Mouse (Mus musculus) lung, postnatal 4 days (tissue): ENCODE measurements around the gene 3110082I17Rik.
A peak's percentile ranks its signal among the peaks of the same experiment; 100 is the strongest.
"Not testable (repeated sequence)": the region's sequence is repeated elsewhere in the genome, so short reads cannot be mapped to it uniquely, and the experiment has no call there.

Experiments
- DNase-seq, 2 experiments: peaks; one replicate each; pipeline ENCODE4 v3.0.0; 2021

3110082I17Rik gene

DNA sequence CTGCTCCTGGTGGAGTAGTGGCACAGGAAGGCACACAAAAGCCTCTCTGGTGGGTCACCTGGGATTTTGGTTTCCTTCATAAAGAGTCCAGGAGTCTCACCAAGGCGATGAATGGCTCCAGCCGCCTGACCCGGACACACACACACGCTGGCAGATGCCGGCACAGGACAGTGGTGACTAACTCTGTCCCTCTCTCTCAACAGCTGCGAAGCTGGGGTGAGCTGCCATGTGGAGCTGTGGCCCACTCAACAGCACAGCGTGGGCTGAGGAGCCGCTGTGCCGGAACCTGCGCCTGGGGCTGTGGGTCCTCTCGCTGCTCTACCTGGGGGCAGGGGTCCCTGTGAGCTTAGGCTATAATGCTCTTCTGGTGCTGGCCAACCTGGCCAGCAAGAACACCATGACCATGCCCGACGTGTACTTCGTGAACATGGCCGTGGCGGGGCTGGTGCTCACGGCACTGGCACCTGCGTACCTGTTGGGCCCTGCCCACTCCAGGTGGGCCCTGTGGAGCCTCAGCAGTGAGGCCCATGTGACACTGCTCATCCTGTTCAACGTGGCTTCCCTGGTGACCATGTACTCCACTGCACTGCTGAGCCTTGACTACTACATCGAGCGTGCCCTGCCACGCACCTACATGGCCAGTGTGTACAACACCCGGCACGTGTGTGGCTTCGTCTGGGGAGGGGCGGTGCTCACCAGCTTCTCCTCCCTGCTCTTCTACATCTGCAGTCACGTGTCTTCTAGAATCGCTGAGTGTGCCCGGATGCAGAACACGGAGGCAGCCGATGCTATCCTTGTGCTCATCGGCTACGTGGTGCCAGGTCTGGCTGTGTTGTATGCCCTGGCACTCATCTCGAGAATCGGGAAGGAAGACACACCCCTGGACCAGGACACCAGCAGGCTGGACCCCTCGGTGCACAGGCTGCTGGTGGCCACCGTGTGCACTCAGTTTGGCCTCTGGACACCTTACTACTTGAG, 67.8 kb downstream of the 3110082I17Rik start:
- no peak for DNase-seq

DNA sequence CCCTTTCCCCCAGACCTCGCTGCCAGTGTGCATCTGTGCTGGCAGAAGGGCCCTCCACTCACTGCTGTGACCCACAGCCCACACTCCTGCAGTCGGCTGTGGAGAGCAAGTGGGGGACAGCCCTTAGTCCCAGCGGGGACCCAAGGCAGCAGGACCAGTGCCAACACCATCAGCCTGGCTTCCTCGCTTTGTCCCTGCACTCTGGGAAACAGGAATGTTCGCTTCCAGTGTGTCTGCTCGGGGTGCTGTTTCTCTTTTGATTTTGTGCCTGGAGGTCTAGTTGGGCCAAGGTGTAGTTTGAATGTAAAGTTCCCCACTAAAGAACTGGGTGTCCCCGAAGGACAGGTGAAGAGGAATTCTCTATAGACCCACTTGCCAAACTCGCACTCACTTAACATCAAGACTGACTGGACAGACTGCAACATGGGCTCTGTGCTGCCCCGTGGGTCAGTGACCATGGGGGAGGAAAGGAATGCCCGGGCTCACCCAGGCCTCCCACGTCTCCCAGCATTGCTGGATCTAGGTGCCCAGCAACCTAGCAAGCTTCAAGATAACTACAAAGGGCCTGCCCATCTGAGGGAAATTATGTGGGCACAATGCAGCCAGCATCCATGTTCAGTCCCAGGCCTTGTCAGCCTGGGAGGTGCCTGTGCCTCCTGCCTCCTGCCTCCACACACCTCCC, 68.9 kb downstream of the 3110082I17Rik start:
- no peak for DNase-seq

DNA sequence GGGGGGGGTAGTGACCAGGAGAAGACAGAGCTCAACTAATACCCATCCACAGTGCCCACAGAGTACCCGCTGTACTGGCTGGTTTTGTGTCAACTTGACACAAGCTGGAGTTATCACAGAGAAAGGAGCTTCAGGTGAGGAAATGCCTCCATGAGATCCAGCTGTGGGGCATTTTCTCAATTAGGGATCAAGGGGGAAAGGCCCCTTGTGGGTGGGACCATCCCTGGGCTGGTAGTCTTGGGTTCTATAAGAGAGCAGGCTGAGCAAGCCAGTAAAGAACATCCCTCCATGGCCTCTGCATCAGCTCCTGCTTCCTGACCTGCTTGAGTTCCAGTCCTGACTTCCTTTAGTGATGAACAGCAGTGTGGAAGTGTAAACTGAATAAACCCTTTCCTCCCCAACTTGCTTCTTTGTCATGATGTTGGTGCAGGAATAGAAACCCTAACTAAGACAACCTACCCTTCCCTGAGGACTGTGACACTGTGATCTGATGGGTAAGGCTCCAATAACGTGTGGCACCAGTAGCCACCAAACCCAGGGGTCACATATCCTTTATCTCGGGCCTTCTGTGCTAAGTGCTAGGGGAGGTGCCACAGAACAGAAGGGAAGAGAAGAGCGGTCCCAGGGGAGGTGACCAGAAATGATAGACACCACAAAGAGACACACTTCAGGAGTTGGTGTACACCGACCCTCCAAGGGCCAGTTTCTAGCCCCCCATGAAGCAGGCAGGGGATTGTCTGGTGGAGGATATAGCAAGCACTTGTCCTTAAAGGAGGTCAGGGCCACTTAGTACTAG, 69.8 kb downstream of the 3110082I17Rik start:
- DNase-seq, result not testable (repeated sequence)

DNA sequence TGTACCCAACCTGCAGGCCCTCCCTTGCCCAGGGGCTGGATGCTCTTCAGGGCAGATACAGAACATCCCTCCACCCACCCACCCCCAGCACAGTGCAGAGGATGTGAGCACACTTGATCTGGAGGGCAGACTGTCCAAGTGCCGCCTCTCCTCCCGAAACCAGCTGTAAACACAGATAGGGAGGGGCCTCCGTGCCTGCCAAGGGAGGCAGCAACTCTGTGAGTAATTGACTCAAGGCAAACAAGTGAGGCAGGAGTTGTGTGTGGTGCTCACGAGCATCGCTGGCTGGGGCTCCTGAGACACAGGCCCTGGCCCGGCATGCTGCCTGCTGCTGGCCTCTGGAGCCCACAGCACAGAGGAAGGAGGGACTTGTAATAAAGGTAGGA, 70.7 kb downstream of the 3110082I17Rik start:
- peak; percentile 80 to 91 for DNase-seq

DNA sequence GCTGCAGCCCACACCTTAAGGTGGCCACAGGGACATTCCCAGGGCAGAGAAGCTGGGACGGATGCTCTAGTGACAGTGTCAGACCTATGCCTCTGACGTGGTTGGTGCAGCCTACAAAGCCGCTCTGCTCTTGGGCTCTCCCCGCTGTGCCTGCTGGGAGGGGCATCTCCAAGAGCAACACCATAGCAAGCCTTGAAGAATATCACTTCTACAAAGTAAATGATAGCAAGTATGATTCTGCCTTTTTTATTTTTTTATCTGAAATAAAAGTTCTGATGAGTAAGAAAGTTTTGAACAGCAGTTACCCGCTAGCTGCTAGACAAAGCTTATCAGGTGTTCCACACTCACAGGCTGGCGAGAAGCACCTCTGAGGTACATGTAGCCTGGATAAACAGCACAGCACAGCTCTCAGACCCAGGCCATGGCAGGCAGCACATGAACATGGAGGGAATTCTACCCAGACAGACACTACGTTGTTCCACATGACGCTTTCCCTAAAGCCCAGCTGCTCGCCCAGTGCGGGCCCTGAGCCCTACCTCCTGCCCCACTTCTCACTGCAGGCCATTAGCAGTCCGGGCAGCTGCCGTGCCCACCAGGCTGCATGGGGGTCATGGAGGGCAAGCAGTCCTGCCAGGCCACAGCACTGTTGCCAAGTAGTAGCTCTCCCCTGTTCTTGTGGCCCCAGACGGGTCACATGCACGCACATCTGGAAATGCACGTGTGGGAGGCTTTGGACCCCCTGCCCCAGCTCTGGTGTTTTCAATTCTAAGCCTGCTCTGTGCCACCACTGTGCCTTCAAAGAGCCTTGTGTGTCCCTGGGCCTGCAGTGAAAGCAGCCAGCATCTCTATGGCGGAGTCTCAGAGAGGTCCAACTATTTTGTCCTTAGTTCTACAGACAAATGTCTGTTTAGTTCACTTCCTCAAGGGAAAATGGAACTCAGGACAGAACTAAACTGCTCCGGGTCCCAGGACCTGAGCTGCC, 71.3 kb downstream of the 3110082I17Rik start:
- DNase-seq, result no peak

DNA sequence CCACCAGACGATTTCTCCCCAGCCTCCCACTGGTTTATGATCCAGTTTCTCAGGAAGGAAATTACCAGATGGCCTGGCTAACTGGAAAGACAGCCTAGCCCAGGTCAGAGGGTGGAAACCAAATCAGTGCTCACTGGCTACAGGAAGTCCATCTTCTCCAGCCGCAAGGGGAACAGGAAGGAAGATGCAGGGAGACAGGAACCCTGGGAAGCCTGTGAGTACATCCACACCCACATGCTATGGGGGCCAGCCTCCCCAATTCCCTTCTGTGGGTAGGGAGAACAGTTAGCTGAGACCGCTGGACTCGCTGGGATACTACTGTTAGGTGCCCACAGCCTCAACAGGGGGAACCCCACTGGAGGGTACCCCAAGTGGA, 72.1 kb downstream of the 3110082I17Rik start:
- DNase-seq, result peak; percentile 53 to 58

DNA sequence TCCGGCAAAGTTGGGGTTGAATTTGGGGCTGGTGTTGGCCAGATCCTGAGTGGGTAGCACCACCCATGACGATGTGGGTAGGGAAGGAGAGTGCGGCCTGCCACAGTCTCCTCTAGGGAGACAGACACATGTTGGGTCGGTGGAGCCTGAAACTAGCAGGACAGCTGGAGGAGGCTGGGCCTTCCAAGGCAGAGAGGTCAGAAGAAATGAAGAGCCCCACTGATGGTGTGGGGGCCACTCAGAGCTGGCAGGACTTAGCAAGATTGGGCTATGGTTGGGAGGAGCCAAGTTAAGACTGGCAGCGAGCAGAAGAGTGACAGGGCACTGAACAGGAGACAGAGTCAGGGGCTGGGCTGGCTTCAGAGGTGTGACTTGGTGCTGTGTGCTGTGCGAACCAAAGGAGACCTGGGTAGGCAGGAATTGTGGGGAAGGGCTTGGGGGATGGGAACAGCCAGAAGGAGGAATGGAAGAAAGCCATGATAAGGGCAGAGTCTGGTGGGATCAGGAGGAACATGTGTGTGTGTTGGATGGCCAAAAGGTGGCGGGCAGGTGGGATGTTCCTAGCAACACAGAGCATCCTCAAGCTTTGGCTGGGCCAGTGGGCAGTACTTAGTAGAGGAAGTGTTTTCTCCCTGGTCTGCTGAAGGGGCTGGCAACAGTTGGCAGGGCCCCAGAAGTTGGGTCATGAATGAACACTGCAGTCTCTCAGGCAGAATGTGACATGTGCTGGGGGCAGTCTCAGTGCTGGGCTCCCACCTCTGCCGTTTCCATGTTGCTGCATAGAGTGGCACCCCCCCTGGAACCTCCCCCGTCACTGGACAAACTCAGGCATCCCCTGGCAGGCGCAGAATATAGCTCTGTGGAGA, 72.8 kb downstream of the 3110082I17Rik start:
- peak; percentile 75 to 81 for DNase-seq

DNA sequence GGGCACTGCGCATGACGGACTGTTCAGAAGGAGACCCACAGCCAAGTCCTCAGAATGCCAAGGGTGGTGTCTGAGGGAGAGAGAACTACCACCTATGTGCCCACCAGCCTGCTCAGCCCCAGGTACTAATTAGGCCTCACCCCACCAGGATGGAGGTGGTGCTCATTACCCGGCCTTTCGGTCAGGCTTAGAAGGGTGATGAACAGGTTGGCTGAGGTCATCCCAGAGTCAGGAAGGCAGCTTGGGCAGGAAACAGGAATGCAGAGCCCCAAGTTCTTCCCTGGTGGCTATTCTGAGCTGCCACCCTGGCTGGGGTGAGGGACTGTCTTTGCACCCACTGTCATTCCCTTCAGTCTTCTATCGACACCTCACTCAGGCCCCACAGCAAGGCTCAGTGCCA, 74.3 kb downstream of the 3110082I17Rik start:
- DNase-seq, result no peak

DNA sequence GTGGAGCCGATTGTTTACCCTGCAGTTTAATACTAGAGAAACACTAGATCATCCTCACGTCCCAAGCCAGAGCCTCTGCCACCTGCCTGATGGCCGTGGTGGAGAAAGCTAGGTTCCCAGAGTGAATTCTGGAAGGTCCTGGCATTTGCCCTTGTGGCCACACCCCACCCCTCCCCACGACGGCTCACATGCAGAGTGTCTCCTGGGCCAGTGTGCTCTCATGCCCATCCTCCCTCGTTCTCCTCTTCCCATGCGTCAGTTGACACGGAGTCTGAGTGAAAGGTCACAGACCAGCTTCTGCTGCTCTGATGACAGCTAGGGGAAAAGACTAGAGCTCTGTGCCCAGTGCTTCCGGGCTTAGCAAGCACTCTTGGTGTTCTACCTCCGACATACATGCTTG, 75.8 kb downstream of the 3110082I17Rik start:
- peak; percentile 65 to 66 for DNase-seq

DNA sequence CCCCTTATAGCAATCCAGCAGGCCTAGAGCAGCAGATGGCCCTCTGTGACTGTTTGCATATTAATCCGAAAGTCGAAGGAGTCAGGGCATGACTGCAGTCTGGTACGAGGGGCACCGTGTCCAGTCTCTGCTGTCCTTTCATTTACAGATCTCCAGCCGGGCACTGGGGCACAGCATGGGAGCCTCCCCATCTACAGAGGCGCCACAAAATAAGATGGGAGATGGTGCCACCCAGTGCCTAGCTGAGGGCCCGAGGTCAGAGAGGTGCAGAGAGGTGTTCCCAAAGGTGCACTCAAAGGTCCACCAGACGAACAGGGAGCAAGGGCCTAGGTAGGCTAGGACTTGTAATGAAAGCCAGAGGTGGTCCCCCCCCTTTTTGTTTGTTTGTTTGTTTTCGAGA, 77.1 kb downstream of the 3110082I17Rik start:
- DNase-seq, result no peak

DNA sequence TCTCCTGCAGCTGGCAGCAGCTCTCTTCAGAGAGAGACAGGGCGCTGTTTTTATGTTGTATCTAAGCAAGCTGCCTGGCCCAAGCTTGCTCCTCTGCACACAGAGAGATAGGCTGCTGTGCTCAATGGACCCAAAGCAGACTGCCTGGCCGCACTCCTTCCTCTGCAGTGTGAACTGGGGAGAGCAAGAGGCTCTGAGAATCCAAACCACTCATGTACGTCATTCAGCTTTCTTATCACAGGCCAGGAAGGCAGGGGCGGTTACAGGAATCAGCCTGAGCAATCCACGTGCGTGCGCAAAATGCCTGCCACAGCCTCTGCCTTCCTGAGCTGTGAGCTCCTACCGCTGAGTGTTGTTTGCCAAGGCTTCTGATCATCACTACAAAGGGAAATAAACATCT, 77.6 kb downstream of the 3110082I17Rik start:
- DNase-seq, result peak; percentile 84 to 86

DNA sequence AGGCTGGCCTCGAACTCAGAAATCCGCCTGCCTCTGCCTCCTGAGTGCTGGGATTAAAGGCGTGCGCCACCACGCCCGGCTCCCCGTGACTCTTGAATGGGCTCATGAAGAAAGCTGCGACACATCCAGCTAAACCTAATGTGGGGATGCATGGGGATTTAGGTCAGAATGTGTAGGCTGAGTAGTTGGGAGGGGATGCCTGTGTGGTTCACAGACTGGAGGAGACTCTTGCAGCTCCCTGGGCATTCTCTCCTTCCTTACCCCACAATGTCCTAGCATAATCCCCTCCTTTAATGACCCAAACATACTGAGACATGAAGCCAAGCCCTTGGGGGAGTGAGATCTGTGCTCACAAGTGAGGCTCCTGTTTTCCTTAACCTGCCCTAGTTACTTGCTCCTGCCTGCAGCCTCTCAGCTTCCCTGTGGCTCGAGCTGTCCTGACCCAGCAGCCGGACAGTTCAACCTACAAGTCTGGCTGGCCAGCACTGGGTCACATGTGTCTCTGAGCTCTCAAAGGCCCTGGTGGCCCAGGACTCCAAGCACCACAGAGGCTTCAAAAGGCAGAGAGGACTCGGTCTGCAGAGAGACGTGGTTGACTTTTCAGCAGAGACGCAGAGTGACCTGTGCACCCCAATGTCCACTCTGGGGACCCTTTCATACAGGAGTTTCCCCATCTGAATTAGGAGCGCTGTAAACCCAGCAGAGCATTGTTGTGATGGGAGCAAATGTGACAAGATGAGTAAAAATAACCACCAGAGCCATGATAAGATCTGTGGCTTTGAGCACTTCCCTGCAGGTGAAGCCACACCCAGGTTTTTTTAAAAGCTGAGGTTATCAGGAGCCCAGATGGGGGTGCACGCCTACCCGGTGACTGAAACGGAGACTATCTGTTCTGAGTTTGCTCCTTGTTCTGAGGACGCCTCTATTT, 78.5 kb downstream of the 3110082I17Rik start:
- DNase-seq, result no peak

DNA sequence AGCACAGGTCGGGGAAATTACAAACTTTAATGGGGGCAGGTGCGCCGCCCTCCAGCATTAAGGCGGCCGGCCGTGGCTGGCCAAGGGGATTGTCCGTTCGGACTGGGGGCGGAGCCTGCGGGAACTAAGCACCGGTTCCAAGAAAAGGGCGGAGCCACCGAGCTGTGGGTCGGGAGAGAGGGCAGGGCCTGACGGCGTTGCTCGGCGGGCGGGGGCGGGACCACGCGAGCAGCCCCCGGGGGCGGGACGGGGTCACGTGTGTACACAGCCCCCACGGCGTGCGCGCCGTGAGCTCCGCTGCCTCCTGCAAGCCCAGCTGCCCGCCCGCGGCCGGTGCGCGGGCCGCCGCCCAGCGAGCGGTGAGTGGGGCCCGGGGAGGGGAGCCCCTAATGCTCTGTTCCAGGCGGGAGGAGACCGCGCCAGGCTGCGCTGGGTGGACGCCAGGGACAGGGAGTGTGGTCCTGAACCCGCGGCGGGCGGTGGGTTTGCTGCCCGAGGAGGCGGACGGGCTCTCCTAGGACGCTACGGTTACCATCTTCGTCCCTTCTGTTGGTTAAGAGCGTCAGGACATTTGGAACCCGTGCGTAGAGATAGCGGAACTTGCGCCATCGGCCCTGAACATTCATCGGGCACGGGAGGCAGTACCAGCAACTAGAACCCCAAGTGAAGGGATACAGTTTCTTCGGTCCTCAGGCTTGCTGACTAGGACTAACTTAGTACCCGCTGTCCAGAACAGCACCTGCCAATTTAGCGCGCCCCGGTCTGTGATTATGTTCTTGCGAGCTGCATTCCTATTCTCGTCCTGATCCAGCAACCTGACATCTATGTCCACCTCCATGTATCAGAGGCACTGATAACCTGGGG, 79.7 kb downstream of the 3110082I17Rik start:
- peak; percentile 97 to 98 for DNase-seq

DNA sequence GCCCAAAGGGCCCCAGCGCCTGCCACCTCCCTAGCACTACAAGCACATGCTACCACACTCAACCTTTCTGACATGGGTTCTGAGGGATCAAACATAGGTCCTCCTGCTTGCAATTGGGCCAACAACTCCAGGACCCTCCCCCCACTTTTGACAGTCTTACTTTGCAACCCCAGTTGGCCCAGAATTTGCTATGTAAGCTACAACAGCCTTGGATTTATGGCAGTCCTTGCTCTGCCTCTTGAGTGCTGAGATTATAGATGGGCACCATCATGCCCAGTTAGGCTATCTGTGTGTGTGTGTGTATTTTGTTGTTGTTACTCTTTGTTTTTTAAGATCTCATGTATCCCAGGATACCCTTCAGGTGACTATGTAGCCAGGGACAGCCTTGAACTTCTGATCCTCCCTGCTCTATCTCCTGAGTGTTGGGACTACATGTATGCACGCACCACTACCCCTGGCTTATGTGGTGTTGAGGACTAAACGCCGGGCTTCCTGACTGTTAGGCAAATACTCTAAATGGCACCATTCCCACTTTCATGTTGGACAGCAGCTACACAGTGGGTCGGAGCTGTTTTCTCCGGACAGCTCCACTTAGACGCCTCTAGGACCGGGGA, 80.4 kb downstream of the 3110082I17Rik start:
- no peak for DNase-seq

DNA sequence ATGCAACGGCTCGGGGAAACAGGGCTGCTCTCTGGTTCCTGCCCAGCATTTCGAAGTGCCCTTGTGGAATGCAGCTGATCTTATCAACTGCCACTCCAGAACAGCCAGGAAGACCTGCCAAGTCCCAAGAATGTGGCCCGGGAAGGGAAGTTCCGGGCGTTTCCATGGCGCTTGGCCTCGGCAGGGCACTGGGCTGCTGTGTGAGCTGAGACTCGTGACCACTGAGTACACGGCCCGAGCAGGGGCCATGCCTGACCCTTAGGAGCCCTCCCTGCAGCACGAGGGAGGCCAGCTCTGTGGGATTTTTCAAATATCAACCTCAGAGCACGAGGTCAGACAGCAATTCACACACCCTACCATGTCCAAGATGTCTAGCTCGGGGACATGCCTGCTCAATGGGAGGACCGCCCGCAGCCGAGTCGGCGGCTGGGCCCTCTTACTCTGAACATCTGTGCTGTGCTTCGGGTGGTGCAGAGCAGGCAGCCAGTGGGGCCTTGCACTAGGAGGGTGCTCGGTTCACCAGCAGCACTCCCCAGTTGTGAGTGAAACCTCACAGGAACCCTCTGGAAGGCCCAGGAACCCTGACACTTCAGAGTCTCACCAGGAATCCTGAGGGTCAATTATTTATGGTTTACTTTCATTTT, 81.2 kb downstream of the 3110082I17Rik start:
- peak; percentile 91 to 96 for DNase-seq

DNA sequence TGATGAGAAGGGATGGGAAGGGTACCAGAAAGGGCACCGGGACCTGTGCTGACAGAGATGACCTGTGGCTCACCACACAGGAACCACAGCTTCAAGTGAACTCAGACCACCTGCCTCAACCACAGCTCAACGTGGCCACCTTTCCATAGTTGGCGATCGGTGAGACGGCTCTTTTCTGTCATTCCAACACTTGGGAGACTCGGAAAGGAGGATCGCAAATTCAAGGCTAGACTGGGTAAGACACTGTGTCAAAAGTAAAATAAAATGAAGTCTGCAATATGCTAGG, 82.1 kb downstream of the 3110082I17Rik start:
- no peak for DNase-seq

DNA sequence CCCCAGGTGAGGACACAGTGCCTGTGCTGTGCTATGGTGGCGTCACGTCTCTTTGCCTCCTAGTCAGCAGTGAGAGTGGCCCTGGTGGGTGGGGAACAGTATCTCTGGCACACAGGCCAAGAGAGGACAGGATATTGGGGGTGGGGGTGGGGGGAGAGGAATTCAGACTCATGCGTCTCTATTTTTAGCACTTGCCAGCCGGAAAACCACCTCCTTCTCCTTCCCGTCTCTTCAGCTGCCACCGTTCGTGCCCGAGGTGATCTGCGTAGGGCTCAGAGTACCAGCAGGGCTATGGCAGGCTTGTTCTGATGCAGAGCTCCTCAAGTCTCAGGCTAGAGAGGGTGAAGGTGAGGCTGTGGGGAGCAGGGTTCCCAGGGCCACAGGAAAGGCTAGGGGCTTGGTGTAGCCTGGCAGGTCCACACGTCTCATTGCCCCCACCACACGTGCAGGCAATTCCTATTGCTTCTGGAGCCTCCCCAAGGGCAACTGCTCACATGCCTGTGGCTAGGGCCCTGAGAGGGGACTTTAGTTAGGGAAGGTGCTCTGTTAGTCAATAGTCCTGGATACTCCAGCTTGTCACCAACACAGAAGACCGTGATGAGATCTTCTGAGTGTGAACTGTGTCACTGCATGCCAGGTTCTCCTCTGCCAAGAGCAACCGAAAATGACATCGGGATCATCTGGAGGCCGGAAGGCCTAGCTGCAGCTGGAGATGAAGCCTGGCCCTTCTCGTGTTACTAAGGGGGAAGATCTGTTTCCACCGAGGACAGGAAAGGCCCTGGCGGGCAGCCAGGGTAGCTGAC, 82.7 kb downstream of the 3110082I17Rik start, which contains the start of gene Gpr146:
Gene Gpr146, plus strand, starts transcription at position 230 of the 803 bp plus-strand sequence.
- DNase-seq, result peak; percentile 79 to 91
